Mouse (Mus musculus) macrophage (primary cell): ENCODE results near the gene Dhdh. TPM values are rescaled to one million over a fixed set of nuclear protein-coding genes. Genes with fewer than 3 reads are reported as not detected.
"Not testable (repeated sequence)": the region's sequence is repeated elsewhere in the genome, so short reads cannot be mapped to it uniquely, and the experiment has no call there.

Source experiments
- H3K27ac ChIP-seq: fragments of 350-480 bp; formaldehyde crosslinking; 2 replicates; pipeline ENCODE4 v1.9.0; 2021
- H3K36me3 ChIP-seq: fragments of 350-480 bp; formaldehyde crosslinking; 2 replicates; pipeline ENCODE4 v1.9.0; 2021; ENCODE audit errors: inconsistent target
- H3K4me3 ChIP-seq: fragments of 350-480 bp; formaldehyde crosslinking; 2 replicates; pipeline ENCODE4 v1.9.0; 2021; ENCODE audit errors: inconsistent target
- H3K79me2 ChIP-seq: fragments of 350-480 bp; formaldehyde crosslinking; 2 replicates; pipeline ENCODE4 v1.9.0; 2021; ENCODE audit errors: inconsistent target
- WGBS: methylation state at CpG from one replicate; pipeline ENCODE4 v1.1.7; 2026; ENCODE audit warnings: inconsistent platforms; ENCODE audit not compliant: missing documents; 5-methylcytosine and 5-hydroxymethylcytosine counted together
- polyA plus RNA-seq: library from polyadenylated mRNA; stranded (reverse); fragments of 250-400 nt; gene quantifications from 3 replicates; pipeline ENCODE4 v1.2.4, GENCODE M21; 2018; ENCODE audit warnings: inconsistent platforms

Dhdh gene
- polyA plus RNA-seq, 1 experiment from 2014 or later, result 24.6 TPM

- no peaks in the 10 kb centered on the region for H3K36me3 ChIP-seq
These were observed 33.2 kb upstream of the Dhdh start for GRCm38 (mm10) chr7:45521728-45522184.

GRCm38 (mm10) chr7:45520605-45521004 lies 32.0 kb upstream of the Dhdh start:
- WGBS, result 96% methylated on average over 7 of the region's 7 CpGs
- Histone ChIP-seq H3K27ac (no peak overlapping the region), H3K36me3 (no peaks in the 10 kb centered on the region), H3K79me2 (peaks cover 36% of the 10 kb centered on the region), H3K4me3 (no peak overlapping the region)

More at GRCm38 (mm10) chr7:45521728-45522184, 33.2 kb upstream of the Dhdh start:
- Histone ChIP-seq H3K79me2 (peaks cover 40% of the 10 kb centered on the region), H3K4me3 (peak overlapping the region; percentile 32), H3K27ac (peak overlapping the region; percentile 58)
- WGBS, result under 1% methylated on average over 28 of the region's 28 CpGs

GRCm38 (mm10) chr7:45519345-45520120 lies 30.9 kb upstream of the Dhdh start:
- Histone ChIP-seq H3K4me3 (no peak overlapping the region), H3K27ac (no peak overlapping the region), H3K36me3 (no peaks in the 10 kb centered on the region), H3K79me2 (peaks cover 25% of the 10 kb centered on the region)
- 90% methylated on average over 8 of the region's 8 CpGs for WGBS

- 96% methylated on average over 16 of the region's 16 CpGs for WGBS
- H3K79me2 ChIP-seq, result peaks cover 16% of the 10 kb centered on the region
- no peaks in the 10 kb centered on the region for H3K36me3 ChIP-seq
These were observed 30.0 kb upstream of the Dhdh start for GRCm38 (mm10) chr7:45518618-45519017.

GRCm38 (mm10) chr7:45516846-45517245 lies 28.2 kb upstream of the Dhdh start:
- H3K79me2 ChIP-seq, H3K36me3 ChIP-seq, H3K27ac ChIP-seq, H3K4me3 ChIP-seq: not testable (repeated sequence)
- 62% methylated on average over 4 of the region's 5 CpGs for WGBS

More at GRCm38 (mm10) chr7:45518618-45519017, 30.0 kb upstream of the Dhdh start:
- H3K4me3 ChIP-seq, result no peak overlapping the region
- H3K27ac ChIP-seq, result no peak overlapping the region

GRCm38 (mm10) chr7:45515436-45515835 lies 26.8 kb upstream of the Dhdh start:
- no peak overlapping the region for H3K27ac ChIP-seq
- no peaks in the 10 kb centered on the region for H3K36me3 ChIP-seq
- no peaks in the 10 kb centered on the region for H3K79me2 ChIP-seq
- WGBS, result 68% methylated on average over 15 of the region's 16 CpGs
- H3K4me3 ChIP-seq, result no peak overlapping the region

- 96% methylated on average over 7 of the region's 7 CpGs for WGBS
- H3K36me3 ChIP-seq, result no peaks in the 10 kb centered on the region
- no peak overlapping the region for H3K27ac ChIP-seq
- H3K4me3 ChIP-seq, result no peak overlapping the region
- H3K79me2 ChIP-seq, result peaks cover 6% of the 10 kb centered on the region; the same call in 1 of the 2 replicates
These were observed 25.8 kb upstream of the Dhdh start for GRCm38 (mm10) chr7:45514411-45514810.

GRCm38 (mm10) chr7:45509912-45510787 lies 21.5 kb upstream of the Dhdh start, which contains the start of gene Nucb1:
Gene Nucb1 (minus strand): TSS chr7:45510406.
- WGBS, result 0% methylated on average over 44 of the region's 44 CpGs

GRCm38 (mm10) chr7:45509181-45509882 lies 20.7 kb upstream of the Dhdh start:
- Histone ChIP-seq H3K27ac (peak overlapping the region; percentile 77), H3K36me3 (no peaks in the 10 kb centered on the region; the same call in 1 of the 2 replicates), H3K4me3 (peak overlapping the region; percentile 99), H3K79me2 (peaks cover 8% of the 10 kb centered on the region; the same call in 1 of the 2 replicates)
- WGBS, result 9% methylated on average over 18 of the region's 19 CpGs

More at GRCm38 (mm10) chr7:45509912-45510787, 21.5 kb upstream of the Dhdh start, which contains the start of gene Nucb1:
- Histone ChIP-seq H3K4me3 (peak within 1 kb of the TSS; percentile 99), H3K27ac (peak within 1 kb of the TSS; percentile 77), H3K79me2 (peaks cover 8% of the 10 kb centered on the region; the same call in 1 of the 2 replicates), H3K36me3 (no peaks in the 10 kb centered on the region; the same call in 1 of the 2 replicates)

- Histone ChIP-seq H3K27ac (no peak overlapping the region), H3K79me2 (peaks cover 8% of the 10 kb centered on the region; the same call in 1 of the 2 replicates), H3K4me3 (no peak overlapping the region), H3K36me3 (no peaks in the 10 kb centered on the region; the same call in 1 of the 2 replicates)
- WGBS, result 46% methylated on average over 6 of the region's 6 CpGs
These were observed 20.0 kb upstream of the Dhdh start for GRCm38 (mm10) chr7:45508561-45508960.

- Histone ChIP-seq H3K4me3 (no peak overlapping the region), H3K36me3 (no peaks in the 10 kb centered on the region; the same call in 1 of the 2 replicates), H3K79me2 (peaks cover 8% of the 10 kb centered on the region; the same call in 1 of the 2 replicates), H3K27ac (no peak overlapping the region)
- WGBS, result 89% methylated on average over 6 of the region's 6 CpGs
These were observed 19.0 kb upstream of the Dhdh start for GRCm38 (mm10) chr7:45507583-45507982.

- Histone ChIP-seq H3K79me2 (no peaks in the 10 kb centered on the region), H3K36me3 (peaks cover 71% of the 10 kb centered on the region), H3K4me3 (no peak overlapping the region), H3K27ac (no peak overlapping the region)
- WGBS, result 99% methylated on average over 6 of the region's 6 CpGs
These were observed 9.8 kb upstream of the Dhdh start for GRCm38 (mm10) chr7:45498427-45498826.

- WGBS, result 96% methylated on average over 9 of the region's 9 CpGs
- peaks cover 63% of the 10 kb centered on the region for H3K36me3 ChIP-seq
- H3K4me3 ChIP-seq, result no peak overlapping the region
- no peaks in the 10 kb centered on the region for H3K79me2 ChIP-seq
- H3K27ac ChIP-seq, result no peak overlapping the region
These were observed 5.9 kb upstream of the Dhdh start for GRCm38 (mm10) chr7:45494548-45494947.

- WGBS, result 98% methylated on average over 5 of the region's 5 CpGs
- H3K36me3 ChIP-seq, result peaks cover 48% of the 10 kb centered on the region
- no peak overlapping the region for H3K4me3 ChIP-seq
- H3K27ac ChIP-seq, result no peak overlapping the region
- no peaks in the 10 kb centered on the region for H3K79me2 ChIP-seq
These were observed 4.3 kb upstream of the Dhdh start for GRCm38 (mm10) chr7:45492951-45493350.
